Mouse (Mus musculus) adrenal gland, postnatal 10 days (tissue): ENCODE data around the gene Rhox2f. TPM values are rescaled to one million over a fixed set of nuclear protein-coding genes. Genes with fewer than 3 reads are reported as not detected.
"Not testable (repeated sequence)": the region's sequence is repeated elsewhere in the genome, so short reads cannot be mapped to it uniquely, and the experiment has no call there.

Experiments
- DNase-seq: peaks from one replicate; pipeline ENCODE4 v3.0.0; 2021; ENCODE audit warnings: mixed read lengths
- long read RNA-seq, 2 experiments: library from polyadenylated mRNA; stranded (forward); transcript quantifications; one replicate each; pipeline ENCODE4 v2.0.0; 2021
- total RNA-seq, 2 experiments: library from RNA; stranded (reverse); gene quantifications; 2 replicates each; pipeline ENCODE4 v1.2.3; 2021

The Rhox2f gene
- not detected for total RNA-seq
- long read RNA-seq, experiment 1: 0 reads
- long read RNA-seq, experiment 2: 0 reads

GRCm38 (mm10) chrX:37571105-37571504, at the start of gene Rhox2f:
Gene Rhox2f, plus strand, starts transcription at chrX:37571405.
- DNase-seq: not testable (repeated sequence)

GRCm38 (mm10) chrX:37530152-37530551, 41.1 kb upstream of the Rhox2f start, which contains the start of gene Rhox2e:
Gene Rhox2e, plus strand, starts transcription at chrX:37530452.
- not testable (repeated sequence) for DNase-seq

GRCm38 (mm10) chrX:37541719-37542118, 29.5 kb upstream of the Rhox2f start, which contains the start of gene Rhox3e:
Gene Rhox3e, plus strand, starts transcription at chrX:37542019.
- not testable (repeated sequence) for DNase-seq

DNA sequence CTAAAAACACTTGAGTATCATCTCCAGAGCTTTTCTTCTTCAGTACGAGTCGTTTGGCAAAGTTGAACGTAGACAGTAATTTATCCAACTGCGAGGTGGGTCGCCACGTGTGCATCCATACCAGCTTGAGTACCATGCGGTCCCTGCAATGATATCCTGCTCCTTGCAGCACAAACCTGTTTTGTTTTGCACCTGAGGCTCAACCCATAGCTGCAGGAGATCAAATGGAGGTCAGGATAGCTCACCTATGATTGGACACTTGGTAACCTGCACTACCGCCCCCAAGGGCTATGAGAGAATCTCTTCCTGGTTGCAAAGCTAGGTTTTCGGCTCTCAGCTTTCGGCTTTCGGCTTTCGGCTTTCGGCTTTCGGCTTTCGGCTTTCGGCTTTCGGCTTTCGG, 14.1 kb upstream of the Rhox2f start, which contains the start of gene Rhox4e:
TSS of gene Rhox4e (plus strand) at position 301 of the 400 bp plus-strand sequence.
- not testable (repeated sequence) for DNase-seq

DNA sequence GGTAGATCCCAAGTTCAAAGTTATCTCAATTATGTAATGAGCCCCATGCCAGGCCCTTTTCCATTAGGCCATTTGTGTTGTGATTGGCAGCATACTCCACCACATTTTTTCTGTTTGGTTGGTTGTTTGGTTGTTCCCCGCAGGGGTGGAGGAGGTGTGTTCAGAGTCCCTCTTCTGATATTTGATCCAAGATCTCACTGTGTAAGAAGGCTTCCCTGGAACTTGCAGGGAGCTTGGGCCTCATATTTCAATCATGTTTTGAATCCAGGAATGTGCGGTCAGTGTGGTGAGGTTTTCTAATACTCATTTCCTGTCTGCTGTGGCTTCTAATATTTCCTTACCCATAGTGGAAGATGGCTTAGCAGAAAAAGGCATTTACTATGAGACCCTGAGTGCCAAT, 1.4 kb downstream of the Rhox2f start:
- DNase-seq: not testable (repeated sequence)

GRCm38 (mm10) chrX:37580692-37581091, 9.5 kb downstream of the Rhox2f start, which contains the start of gene Rhox3f:
Gene Rhox3f, plus strand, starts transcription at chrX:37580992.
- not testable (repeated sequence) for DNase-seq

- DNase-seq: not testable (repeated sequence)
These were observed 36.4 kb downstream of the Rhox2f start, which contains the start of gene Rhox4f for GRCm38 (mm10) chrX:37607604-37608003. Gene Rhox4f, minus strand, starts transcription at chrX:37607704.

Other genes with a start within 250 kb of the Rhox2f start
- gene Rhox3a2, start 191.4 kb upstream of the Rhox2f start, total RNA-seq: not detected
- gene Rhox4a2, start 180.6 kb upstream of the Rhox2f start, total RNA-seq: not detected
- gene Rhox2b, start 159.3 kb upstream of the Rhox2f start, total RNA-seq: not detected
- gene Rhox4b, start 138.9 kb upstream of the Rhox2f start, total RNA-seq: not detected
- not detected for gene Rhox2c, start 117.7 kb upstream of the Rhox2f start, total RNA-seq
- not detected for gene Rhox3c, start 112.8 kb upstream of the Rhox2f start, total RNA-seq
- gene Rhox4c, start 91.1 kb upstream of the Rhox2f start, total RNA-seq: not detected
- not detected for gene Rhox2d, start 78.0 kb upstream of the Rhox2f start, total RNA-seq
- not detected for gene Rhox4d, start 57.0 kb upstream of the Rhox2f start, total RNA-seq
- not detected for gene Rhox2e, start 41.0 kb upstream of the Rhox2f start, total RNA-seq
- gene Rhox3e, start 29.4 kb upstream of the Rhox2f start, total RNA-seq: not detected
- gene Rhox4e, start 14.0 kb upstream of the Rhox2f start, total RNA-seq: not detected
- not detected for gene Rhox3f, start 9.6 kb downstream of the Rhox2f start, total RNA-seq
- not detected for gene Rhox4f, start 36.3 kb downstream of the Rhox2f start, total RNA-seq
- not detected for gene Rhox3g, start 57.2 kb downstream of the Rhox2f start, total RNA-seq
- gene Rhox2g, start 72.1 kb downstream of the Rhox2f start, total RNA-seq: not detected
- not detected for gene Rhox4g, start 79.9 kb downstream of the Rhox2f start, total RNA-seq
- not detected for gene Rhox3h, start 97.4 kb downstream of the Rhox2f start, total RNA-seq
- not detected for gene Rhox2h, start 101.9 kb downstream of the Rhox2f start, total RNA-seq
- not detected for gene Rhox5, start 233.4 kb downstream of the Rhox2f start, total RNA-seq